Mouse (Mus musculus): Measurements from ENCODE around the gene Chid1. TPM values are rescaled to one million over a fixed set of nuclear protein-coding genes. Genes with fewer than 3 reads are reported as not detected.

The Chid1 gene
- polyA plus RNA-seq, 1 experiment from 2014 or later, result 27.5 TPM

- Histone ChIP-seq H3K27me3 (peaks cover 42% of the 10 kb centered on the region), H3K9ac (replicated peaks) (no peak overlapping the region), H3K4me1 (replicated peaks) (peaks cover 23% of the 10 kb centered on the region), H3K4me2 (no peak overlapping the region), H3K4me3 (replicated peaks) (no peak overlapping the region), H3K27ac (no peak overlapping the region), H3K36me3 (no peaks in the 10 kb centered on the region), H3K9me3 (no peaks in the 10 kb centered on the region)
- 61% methylated on average over 5 of the region's 5 CpGs for WGBS
- ATAC-seq (ENCODE audit: insufficient number of reproducible peaks, insufficient read depth, low FRiP score, low TSS enrichment, low read depth), result no peak
These were observed 55.2 kb downstream of the Chid1 start for GRCm38 (mm10) chr7:141484186-141485120.

- ATAC-seq (ENCODE audit: insufficient number of reproducible peaks, insufficient read depth, low FRiP score, low TSS enrichment, low read depth), result no peak
- Histone ChIP-seq H3K9me3 (no peaks in the 10 kb centered on the region), H3K4me1 (replicated peaks) (peaks cover 26% of the 10 kb centered on the region), H3K4me2 (peak overlapping the region; percentile 96; the same call in 1 of the 2 replicates), H3K4me3 (replicated peaks) (no peak overlapping the region), H3K36me3 (no peaks in the 10 kb centered on the region), H3K27ac (no peak overlapping the region), H3K9ac (replicated peaks) (no peak overlapping the region), H3K27me3 (peaks cover 42% of the 10 kb centered on the region)
- WGBS, result 72% methylated on average over 6 of the region's 6 CpGs
These were observed 56.5 kb downstream of the Chid1 start for GRCm38 (mm10) chr7:141483114-141483653.

- H3K9me3 ChIP-seq, result no peaks in the 10 kb centered on the region
- H3K4me2 ChIP-seq, result peak overlapping the region; percentile 96
- peak overlapping the region; percentile 60 for H3K9ac ChIP-seq (replicated peaks)
- H3K4me1 ChIP-seq (replicated peaks), result peaks cover 33% of the 10 kb centered on the region
- H3K36me3 ChIP-seq, result no peaks in the 10 kb centered on the region
- peak overlapping the region; percentile 61 for H3K4me3 ChIP-seq (replicated peaks)
- WGBS, result 5% methylated on average over 11 of the region's 11 CpGs
- H3K27ac ChIP-seq, result no peak overlapping the region
- ATAC-seq (ENCODE audit: insufficient number of reproducible peaks, insufficient read depth, low FRiP score, low TSS enrichment, low read depth), result no peak
- H3K27me3 ChIP-seq, result peaks cover 42% of the 10 kb centered on the region
These were observed 57.1 kb downstream of the Chid1 start for GRCm38 (mm10) chr7:141482531-141483024.

GRCm38 (mm10) chr7:141481498-141482401 is 57.9 kb downstream of the Chid1 start:
- 0 out of 2 replicates have a peak, but pooled peaks have one; percentile 4 for ATAC-seq (ENCODE audit: insufficient number of reproducible peaks, insufficient read depth, low FRiP score, low TSS enrichment, low read depth)
- Histone ChIP-seq H3K4me2 (peak overlapping the region; percentile 96), H3K9me3 (no peaks in the 10 kb centered on the region), H3K9ac (replicated peaks) (peak overlapping the region; percentile 60), H3K4me3 (replicated peaks) (peak overlapping the region; percentile 61), H3K36me3 (no peaks in the 10 kb centered on the region), H3K27me3 (peaks cover 42% of the 10 kb centered on the region), H3K4me1 (replicated peaks) (peaks cover 41% of the 10 kb centered on the region), H3K27ac (no peak overlapping the region)
- WGBS, result 1% methylated on average over 79 of the region's 81 CpGs

DNA sequence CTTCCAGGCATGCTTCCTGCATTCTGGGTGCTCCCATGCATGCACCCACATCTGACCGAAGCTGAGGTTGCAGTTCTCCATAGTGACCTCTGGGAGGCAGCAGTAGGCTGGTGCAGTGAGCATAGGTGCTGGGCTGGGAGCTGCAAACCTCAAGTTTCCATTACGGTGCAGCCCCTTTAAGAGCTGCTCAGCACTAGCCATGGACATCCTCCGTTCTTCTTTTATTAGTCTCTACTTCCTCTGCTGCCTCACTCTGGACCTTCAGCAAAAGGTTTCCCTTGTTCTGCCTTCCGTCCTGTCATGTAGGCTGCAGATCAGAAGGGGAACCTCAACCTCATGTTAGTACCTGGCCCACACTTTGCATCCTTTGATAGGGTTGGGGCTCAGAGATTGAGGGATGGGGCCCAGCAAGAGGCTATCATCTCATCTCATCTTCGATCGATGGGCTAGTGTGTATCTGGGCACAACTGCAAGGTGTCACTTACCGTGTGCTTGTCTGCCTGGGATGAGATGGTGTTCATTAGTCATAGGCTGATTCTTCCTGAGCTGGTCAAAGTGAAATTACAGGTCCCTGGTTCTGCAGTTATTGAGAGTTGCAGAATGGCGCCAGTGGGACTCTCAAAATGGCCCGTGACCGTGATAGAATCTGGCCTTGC is 58.7 kb downstream of the Chid1 start:
- H3K9ac ChIP-seq (replicated peaks), result no peak overlapping the region
- no peak; the same call in 1 of the 2 replicates for ATAC-seq (ENCODE audit: insufficient number of reproducible peaks, insufficient read depth, low FRiP score, low TSS enrichment, low read depth)
- H3K9me3 ChIP-seq, result no peaks in the 10 kb centered on the region
- H3K4me1 ChIP-seq (replicated peaks), result peaks cover 49% of the 10 kb centered on the region
- H3K4me3 ChIP-seq (replicated peaks), result peak overlapping the region; percentile 61; the same call in 1 of the 2 replicates
- WGBS, result 12% methylated on average over 10 of the region's 10 CpGs
- no peaks in the 10 kb centered on the region for H3K36me3 ChIP-seq
- no peak overlapping the region for H3K27ac ChIP-seq
- peaks cover 42% of the 10 kb centered on the region for H3K27me3 ChIP-seq
- H3K4me2 ChIP-seq, result peak overlapping the region; percentile 96

DNA sequence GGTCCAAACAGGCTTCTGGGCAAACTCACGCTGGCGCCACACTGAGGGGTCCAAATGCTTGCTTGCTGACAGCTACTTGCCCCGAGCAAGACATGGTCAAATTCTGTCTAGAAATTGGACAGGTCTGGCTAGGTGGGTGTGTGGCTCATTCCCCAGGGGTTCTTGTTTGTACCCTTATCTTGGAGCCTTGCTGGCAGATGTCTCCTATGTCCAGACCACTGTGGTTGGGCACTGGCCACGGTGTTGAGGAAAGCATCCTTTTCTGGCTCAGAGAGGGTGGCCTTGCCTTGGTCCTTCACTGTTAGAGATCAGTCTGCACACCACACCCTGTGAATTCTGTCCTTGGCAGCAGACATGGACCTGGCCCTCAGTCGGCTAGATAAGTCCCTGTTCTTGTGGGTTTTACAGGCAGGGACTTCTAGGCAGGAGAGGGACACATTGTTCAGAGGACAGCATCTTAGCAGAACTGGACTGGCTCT is 61.3 kb downstream of the Chid1 start:
- Histone ChIP-seq H3K36me3 (no peaks in the 10 kb centered on the region), H3K4me3 (replicated peaks) (0 out of 2 replicates have a peak overlapping the region, but pooled peaks have one; percentile 0), H3K9ac (replicated peaks) (peak overlapping the region; percentile 42; the same call in 1 of the 2 replicates), H3K4me1 (replicated peaks) (peaks cover 66% of the 10 kb centered on the region), H3K4me2 (peak overlapping the region; percentile 92; the same call in 1 of the 2 replicates), H3K27ac (peak overlapping the region; percentile 87), H3K9me3 (no peaks in the 10 kb centered on the region), H3K27me3 (peaks cover 27% of the 10 kb centered on the region)
- ATAC-seq (ENCODE audit: insufficient number of reproducible peaks, insufficient read depth, low FRiP score, low TSS enrichment, low read depth), result no peak
- 82% methylated on average over 5 of the region's 5 CpGs for WGBS

- Histone ChIP-seq H3K27ac (peak overlapping the region; percentile 87), H3K4me2 (peak overlapping the region; percentile 92), H3K9ac (replicated peaks) (peak overlapping the region; percentile 42; the same call in 1 of the 2 replicates), H3K4me3 (replicated peaks) (0 out of 2 replicates have a peak overlapping the region, but pooled peaks have one; percentile 73), H3K27me3 (peaks cover 21% of the 10 kb centered on the region), H3K36me3 (peaks cover 2% of the 10 kb centered on the region), H3K9me3 (no peaks in the 10 kb centered on the region), H3K4me1 (replicated peaks) (peaks cover 64% of the 10 kb centered on the region)
- 58% methylated on average over 4 of the region's 4 CpGs for WGBS
- no peak for ATAC-seq (ENCODE audit: insufficient number of reproducible peaks, insufficient read depth, low FRiP score, low TSS enrichment, low read depth)
These were observed 61.9 kb downstream of the Chid1 start for GRCm38 (mm10) chr7:141477578-141478269.

DNA sequence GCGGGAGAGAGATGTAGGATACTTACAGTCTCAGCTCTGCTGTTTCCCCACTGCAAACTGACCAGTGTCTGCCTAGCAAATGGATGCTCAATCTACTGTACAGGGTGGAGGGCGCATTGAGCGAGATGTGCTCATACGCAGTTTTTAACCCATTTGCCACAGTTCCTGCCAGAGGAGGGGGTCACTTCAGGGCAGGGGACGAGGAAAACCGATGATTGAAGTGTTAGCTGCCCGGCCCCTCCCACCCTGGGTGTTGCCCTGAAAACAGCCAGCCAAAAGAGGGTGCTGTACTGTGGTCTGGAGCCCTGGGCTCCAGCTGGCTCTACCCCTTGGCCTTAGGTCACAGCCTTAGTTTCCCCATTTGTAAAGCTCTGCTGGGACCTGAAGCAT is 62.7 kb downstream of the Chid1 start:
- H3K4me2 ChIP-seq, result peak overlapping the region; percentile 92
- peak overlapping the region; percentile 73 for H3K4me3 ChIP-seq (replicated peaks)
- peaks cover 10% of the 10 kb centered on the region for H3K36me3 ChIP-seq
- H3K4me1 ChIP-seq (replicated peaks), result peaks cover 56% of the 10 kb centered on the region
- H3K9me3 ChIP-seq, result no peaks in the 10 kb centered on the region
- H3K27me3 ChIP-seq, result peaks cover 14% of the 10 kb centered on the region
- no peak for ATAC-seq (ENCODE audit: insufficient number of reproducible peaks, insufficient read depth, low FRiP score, low TSS enrichment, low read depth)
- peak overlapping the region; percentile 87 for H3K27ac ChIP-seq
- H3K9ac ChIP-seq (replicated peaks), result peak overlapping the region; percentile 82
- WGBS, result 17% methylated on average over 7 of the region's 7 CpGs

DNA sequence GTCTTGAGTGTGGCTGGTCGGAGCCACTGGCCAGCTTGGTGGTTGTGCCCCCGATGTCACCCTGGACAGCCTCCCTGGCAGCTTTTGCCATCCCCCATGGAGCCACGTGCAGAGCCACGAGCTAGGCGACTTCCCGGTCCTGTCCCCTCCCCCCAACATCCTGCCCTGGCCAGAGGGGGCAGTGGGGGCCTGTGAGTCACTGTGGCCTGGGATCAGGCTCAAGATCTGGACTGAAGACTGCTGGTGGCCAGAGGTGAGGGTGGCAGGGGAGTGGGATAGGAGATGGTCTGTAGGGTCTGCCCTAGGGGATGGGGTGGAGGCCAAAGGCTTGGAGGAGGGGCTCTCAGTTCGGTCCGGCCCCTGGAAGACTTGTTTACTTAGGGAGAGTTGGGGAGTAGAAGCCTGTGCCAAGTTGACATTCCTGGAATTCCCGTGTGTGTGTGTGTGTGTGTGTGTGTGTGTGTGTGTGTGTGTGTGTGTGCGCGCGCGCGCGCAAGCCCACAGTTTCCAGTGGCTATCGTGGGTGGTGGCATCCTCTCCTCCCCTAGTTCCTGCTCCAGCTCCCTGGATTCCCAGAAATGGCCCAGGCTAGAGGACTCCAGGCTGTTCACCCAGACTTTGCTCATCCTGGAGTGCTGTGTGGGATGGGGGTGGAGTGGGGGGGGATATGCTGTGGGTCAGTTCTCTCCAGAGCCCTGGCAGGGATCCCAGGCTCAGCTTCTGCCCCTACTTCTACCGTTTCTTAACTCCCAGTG is 63.3 kb downstream of the Chid1 start:
- H3K4me1 ChIP-seq (replicated peaks), result peaks cover 51% of the 10 kb centered on the region
- peak; percentile 32; the same call in 1 of the 2 replicates for ATAC-seq (ENCODE audit: insufficient number of reproducible peaks, insufficient read depth, low FRiP score, low TSS enrichment, low read depth)
- under 1% methylated on average over 11 of the region's 17 CpGs for WGBS
- H3K4me2 ChIP-seq, result peak overlapping the region; percentile 92
- H3K4me3 ChIP-seq (replicated peaks), result peak overlapping the region; percentile 73
- H3K9me3 ChIP-seq, result no peaks in the 10 kb centered on the region
- H3K27me3 ChIP-seq, result peaks cover 8% of the 10 kb centered on the region
- peak overlapping the region; percentile 82 for H3K9ac ChIP-seq (replicated peaks)
- H3K27ac ChIP-seq, result peak overlapping the region; percentile 87
- H3K36me3 ChIP-seq, result peaks cover 13% of the 10 kb centered on the region
